Mouse (Mus musculus) heart, postnatal 10 days (tissue): ENCODE results near the gene St6galnac6. TPM values are rescaled to one million over a fixed set of nuclear protein-coding genes. Genes with fewer than 3 reads are reported as not detected.

Experiments used
- DNase-seq, 2 experiments: peaks; one replicate each; pipeline ENCODE4 v3.0.0; 2021
- intact Hi-C: fragments of 180-260 bp; cut with DNase I; formaldehyde crosslinking; loops from one replicate; pipeline ENCODE4 v1.15.1; 2025
- total RNA-seq, 2 experiments: library from RNA; stranded (reverse); gene quantifications; 2 replicates each; pipeline ENCODE4 v1.2.3; 2021

The St6galnac6 gene
- total RNA-seq, 2 experiments from 2014 or later, result 87.9 to 103 TPM

DNA sequence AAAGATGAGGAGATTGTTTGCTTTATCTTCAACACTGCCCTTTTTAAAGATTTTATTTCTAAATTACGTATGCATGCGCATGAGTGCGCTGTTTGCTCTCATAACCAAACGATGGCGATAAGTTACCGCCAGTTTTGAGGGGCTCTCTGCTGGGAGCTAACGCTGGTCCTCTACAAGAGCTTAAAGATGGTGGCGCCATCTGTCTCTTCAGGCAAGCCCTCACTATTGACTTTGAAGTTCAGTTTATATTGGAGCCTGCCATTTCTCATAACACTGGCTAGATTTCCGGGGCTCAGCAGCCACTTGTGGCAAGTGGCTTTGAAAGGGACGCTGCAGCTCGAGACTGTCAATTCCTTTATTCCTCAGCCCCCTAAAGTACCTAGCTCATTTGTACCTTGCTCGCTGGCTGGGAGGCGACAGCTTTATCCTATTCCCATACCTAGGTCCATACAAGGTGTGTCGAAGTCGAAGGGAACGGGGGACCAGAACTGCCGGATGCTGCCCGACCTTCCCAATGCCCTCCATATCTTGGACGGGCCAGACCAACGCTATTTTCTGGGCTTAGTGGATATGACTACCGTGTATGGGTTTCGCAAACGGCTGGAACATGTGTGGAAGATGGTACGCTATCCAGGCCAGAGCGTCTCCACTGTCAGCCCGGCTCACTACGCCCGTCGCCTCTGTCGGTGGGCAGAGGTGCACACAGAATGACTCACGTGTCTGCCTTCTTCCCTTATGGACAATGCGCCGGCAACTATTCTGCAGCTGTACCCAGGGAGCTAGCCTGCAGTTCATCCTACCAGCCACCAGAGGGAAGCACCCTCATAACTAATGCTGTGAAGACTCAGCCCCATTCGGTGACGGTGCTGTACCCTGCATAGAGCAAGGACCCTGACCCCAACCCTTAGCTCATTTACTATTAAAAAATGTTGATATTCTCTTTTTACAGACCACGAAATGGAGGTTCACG lies 16.4 kb upstream of the St6galnac6 start:
- intact Hi-C loops, result loop anchor here (1.0 to 5.0 kb wide), 3 partner anchors 20 to 106 kb away; no protein-coding TSS in a partner anchor
- peak; percentile 90 to 91 for DNase-seq

DNA sequence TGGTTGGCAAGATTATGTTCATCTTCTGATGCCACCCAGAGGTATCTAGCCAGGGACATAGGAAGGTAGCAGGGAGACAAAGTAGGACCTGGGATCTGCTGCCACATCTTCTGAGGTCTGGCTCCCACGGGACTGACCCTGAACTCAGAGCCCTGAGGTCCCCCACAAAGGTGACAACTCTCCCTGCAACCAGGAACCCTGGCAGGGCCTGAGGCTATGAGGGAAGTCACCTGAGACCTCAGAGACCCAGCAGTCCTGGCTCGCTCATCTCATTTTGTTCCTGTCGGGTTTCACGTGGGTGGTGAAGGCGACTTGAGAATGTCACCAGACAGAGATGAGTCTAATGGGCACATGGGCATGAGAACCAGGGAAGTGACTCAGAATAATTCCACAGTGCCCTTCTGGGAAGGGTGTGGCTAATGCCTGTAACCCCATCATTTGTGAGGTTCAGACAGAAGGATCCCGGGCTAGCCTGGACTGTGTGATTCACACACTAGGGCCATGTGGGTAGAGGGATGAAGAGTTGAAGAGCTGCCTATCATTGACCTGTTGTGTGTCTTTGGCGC lies 14.3 kb upstream of the St6galnac6 start:
- intact Hi-C loops, result no loop called here
- no peak for DNase-seq

DNA sequence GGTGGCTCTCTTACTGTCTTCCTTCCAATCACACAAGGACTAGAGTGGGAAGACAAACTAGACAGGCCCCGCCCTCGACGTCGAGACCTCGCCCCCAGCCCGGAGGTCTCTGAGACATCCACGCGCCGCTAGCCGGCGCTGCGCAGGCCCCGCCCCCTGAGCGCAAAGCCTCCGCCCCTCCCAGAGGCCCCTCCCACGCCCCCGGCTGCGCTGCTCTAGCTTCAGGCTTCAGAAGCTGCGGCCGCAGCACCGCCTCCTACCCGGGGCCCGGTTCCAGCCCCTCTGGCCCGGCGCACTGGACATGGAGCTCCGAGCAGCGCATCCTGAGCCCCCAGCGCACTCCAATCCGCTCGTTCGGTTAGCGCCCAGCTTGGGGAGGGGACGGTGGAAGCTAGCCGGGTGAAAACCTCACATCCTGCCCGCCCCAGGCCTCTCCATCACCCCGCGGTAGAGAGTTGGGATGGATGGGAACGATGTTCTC lies 12.6 kb upstream of the St6galnac6 start, which contains the start of gene St6galnac4:
Gene St6galnac4 (plus strand): TSS at position 225 of the 481 bp plus-strand sequence.
- DNase-seq, result peak; percentile 92 to 95

DNA sequence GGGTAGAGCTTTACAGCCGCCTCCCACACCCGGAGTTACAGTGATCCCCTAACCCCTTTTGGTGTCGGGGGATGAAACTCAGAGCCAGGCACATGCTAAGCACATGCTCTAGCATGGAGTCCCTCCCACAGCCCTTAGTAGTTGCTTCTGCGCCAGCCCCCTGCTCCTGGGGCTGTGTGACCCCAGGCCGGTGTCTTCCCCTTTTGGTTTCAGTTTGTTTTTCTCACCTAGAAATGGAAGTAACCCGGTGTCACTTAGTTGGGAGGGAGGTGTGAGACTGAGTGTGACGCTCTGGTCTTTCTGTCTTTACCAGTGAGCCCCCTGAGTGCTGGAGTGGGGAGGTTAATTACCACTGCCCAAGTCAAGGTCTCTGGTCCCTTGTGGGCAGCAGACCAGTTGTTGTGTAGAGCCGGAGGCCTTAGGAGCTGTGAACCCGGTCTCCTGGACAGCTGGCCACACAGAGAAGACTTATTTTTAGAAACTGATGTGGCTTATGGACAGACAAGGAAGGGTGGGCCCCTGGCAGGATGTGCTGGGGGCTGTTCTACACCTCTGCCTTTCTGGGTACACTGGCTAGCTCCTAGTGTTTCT lies 11.7 kb upstream of the St6galnac6 start:
- peak; percentile 67 to 74 for DNase-seq
- intact Hi-C loops, result loop anchor here (1.0 kb wide), 1 partner anchor 14 kb away; no protein-coding TSS in a partner anchor

More for the DNA sequence above, 12.6 kb upstream of the St6galnac6 start, which contains the start of gene St6galnac4:
- intact Hi-C loops, result loop anchor here (1.0 kb wide), 1 partner anchor 15 kb away; no protein-coding TSS in a partner anchor

DNA sequence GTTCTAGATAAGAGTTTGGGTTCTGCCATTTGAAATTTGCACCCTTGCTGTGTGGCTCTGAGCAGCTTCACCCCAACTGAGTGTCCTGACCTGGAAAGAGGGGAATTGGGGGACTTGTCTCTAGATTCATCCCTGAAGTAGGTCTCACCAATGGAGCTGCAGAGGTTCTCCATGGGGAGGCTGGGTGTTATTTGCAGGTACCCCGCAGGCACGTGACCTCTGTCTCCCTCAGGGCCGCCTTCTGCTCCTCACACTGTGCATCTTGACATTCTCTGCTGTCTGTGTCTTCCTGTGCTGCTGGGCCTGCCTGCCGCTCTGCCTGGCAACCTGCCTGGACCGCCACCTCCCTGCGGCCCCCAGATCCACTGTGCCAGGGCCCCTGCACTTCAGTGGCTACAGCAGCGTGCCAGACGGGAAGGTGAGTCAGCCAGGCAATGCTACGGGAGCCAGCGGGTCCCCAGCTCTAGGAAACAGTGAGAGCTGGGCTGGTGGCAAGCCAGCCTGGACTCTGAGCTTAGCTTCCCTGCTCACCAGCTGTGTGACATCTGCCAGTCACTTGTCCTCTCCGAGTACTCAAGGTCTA lies 10.2 kb upstream of the St6galnac6 start:
- peak; percentile 53 to 67 for DNase-seq
- intact Hi-C loops, result no loop called here

DNA sequence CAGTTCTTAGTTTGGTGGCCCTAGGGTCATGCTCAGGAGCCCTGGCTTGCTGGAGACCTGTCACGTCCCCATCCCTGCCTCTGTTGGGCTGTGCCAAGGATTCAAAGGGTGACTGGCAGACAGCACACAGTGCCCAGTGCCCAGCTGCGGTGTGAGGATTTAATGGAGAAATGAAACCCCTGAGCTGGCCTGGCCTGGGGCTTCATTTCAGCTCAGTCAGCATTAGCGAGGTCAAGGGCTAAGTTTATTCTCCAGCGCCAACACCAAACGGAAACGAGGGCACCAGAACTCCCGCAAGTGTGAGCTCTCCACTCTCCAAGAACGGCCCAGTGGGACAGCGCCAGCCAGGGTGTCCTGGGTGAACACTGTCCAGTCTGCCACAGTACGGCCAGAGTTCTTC lies 9.3 kb upstream of the St6galnac6 start:
- intact Hi-C loops, result no loop called here
- DNase-seq, result no peak

DNA sequence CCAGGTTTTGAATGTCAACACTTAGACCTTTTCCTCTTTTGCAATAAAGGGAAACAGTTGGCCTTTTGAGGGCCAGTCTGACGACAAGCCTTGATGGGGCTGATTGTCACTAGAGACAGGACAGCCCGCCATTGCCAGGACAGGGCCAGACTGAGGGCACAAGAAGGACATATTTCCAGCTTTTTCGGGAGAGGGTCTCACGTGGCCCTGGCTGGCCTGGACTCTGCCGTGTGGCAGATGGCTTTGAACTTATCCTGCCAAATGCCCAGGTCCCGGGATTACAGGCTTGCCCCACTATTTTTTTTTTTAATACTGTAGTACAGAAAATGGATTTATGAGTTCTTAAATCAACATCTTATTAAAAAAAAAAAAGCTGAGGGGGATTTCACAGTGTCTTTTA lies 8.3 kb upstream of the St6galnac6 start:
- no peak for DNase-seq
- intact Hi-C loops, result no loop called here

DNA sequence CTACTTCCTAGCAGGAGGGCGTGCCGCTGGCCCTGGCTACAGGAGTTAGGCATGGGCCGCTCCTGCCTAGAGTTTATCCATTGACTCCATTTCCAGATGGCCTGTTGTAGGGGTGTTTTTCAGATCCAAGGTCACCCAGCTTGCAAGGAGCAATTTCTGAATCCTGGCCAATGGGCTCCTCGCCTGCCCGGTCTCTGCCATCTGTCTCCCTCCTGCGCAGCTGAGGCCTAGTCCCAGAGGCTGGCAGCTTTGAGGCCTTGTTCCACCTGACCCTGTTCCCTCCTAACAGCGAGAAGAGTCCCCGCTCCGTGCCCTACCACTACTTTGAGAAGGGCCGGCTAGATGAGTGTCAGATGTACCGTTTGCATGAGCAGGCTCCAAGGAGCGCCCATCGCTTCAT lies 2.8 kb upstream of the St6galnac6 start:
- peak in 1 of 2 experiments; percentile 44 for DNase-seq
- intact Hi-C loops, result no loop called here

DNA sequence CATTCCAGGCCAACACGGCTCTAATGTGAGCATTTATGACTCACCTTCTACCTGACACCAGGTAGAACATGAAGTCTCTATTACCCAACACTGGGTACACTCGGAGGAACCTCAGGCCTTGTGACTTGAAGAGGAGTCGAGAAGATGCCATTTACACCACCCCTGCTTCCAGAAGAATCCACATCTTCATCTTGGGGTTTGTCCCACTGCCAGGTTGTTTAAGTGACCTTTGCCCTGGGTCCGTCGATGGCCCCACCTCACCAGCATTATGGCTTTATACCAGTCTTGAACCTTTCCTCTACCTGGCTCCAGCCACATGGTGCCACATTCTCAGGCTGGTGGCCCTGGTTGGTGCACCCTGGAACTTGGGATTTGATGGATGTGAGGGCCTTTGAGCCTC lies 2.3 kb upstream of the St6galnac6 start:
- intact Hi-C loops, result no loop called here

DNA sequence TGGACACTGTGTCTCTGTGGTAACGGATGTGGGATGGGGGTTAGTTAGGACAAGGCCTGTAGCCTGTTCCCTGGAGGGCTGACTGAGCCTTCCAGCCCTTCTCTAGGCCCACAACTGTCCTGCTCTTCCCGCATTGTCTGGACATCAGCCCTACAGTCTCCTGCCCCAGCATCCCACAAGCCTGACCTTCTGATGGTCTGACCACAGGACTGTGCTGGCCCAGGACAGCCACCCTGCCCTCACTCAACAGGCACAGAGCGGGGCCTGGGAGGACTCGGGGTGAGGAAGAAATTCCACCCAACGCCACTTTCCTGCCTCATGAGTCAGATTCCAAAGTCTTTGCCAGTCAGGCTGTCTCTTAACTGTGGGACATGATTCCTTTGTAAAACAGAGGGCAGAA lies 1.8 kb upstream of the St6galnac6 start:
- intact Hi-C loops, result no loop called here
- no peak for DNase-seq

More for the DNA sequence above, 2.3 kb upstream of the St6galnac6 start:
- no peak for DNase-seq

DNA sequence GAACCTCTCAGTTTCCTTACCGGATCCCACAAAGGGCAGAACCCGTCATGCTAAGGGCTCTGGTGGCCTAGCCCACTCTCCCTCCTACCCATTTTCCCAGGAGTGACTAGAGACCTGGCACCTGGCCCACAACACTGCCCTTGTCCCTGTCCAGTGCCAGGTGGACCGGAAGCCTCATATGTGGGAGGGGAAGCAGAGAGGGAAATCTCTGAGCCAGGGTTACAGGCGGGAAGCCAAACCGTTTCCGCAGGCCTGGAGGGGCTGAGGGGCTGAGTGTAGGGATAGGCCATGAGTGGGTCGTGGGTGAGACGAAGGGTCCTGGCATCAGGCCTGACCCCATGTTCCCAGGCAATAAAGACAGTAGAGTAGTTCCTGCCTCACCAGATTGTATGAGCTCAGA lies 1.0 kb upstream of the St6galnac6 start:
- peak in 1 of 2 experiments; percentile 58 for DNase-seq
- intact Hi-C loops, result no loop called here

DNA sequence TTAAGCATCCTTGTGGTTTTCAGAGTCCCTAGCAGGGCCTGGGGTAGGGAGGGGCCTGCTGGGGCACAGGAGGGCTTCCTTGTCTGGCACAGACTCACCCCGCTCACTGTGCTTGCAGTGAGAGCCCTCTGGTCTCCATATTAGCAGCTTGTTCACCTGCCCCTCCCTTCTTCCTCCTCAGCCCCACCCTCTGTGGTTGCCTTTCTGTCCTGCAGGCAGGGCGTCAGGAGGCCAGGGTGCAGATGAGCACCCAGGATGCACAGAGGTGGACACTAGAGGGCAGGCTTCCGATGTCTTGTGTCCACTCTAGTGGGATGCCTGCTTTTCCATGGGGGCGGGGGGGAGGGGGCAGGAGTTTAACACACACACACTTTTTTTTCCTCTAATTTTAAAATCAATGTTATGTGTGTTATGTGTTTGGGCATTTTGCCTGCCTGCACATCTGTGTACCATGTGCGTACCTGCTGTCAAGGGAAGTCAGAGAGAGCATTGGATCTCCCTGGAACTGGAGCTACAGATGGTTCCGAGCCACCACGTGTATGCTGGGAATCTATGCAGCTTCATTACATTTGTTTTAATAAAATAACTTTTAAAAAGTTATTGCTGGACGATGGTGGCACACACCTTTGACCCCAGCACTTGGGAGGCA lies 2.0 kb downstream of the St6galnac6 start:
- intact Hi-C loops, result loop anchor here (1.0 kb wide), 1 partner anchor 14 kb away; the partner anchor contains the start of gene St6galnac4
- DNase-seq, result peak in 1 of 2 experiments; percentile 59

DNA sequence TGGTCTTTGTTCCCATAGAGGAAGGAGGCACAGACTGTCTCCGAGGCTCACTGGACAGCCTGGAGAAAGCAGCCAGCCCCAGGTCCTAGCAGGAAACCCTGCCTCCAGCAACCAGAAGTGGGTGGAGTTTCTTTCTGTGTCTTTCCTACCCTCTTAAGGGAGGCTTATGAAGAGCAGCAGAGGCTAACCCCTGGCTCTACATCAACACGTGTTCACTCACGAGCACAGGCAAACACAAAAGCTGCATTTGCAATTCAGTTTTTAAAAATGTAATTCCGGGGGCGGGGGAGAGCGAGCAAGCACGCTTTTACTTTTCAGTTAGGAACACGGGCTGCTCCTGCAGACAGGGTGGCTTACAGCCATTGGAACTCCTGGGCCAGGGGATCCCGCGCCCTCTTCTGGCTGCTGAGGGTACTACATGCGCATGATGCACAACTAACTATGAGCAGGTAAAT lies 3.1 kb downstream of the St6galnac6 start:
- intact Hi-C loops, result loop anchor here (1.0 kb wide), 2 partner anchors 15 to 19 kb away; partner anchors contain the start of gene St6galnac4
- DNase-seq, result peak; percentile 92 to 94

DNA sequence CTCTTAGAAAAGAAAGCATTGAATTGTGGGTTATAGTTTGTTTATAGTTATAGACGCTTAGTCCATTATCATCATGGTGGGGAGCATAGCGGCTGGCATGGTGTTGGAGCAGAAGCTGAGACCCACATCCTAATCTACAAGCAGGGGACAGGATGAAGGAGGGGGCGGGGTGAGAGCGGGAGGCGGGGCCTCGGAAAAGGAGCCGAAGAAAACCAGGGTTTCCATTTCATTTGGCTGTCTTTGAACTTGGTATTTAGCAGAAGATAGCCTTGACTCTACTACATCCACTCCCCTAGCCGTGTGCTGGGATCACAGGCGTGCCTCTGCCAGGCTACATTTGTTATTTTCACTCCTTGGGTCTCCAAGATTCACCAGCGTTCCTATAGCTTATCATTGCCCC lies 5.1 kb downstream of the St6galnac6 start:
- intact Hi-C loops, result loop anchor here (5.0 kb wide), 1 partner anchor 32 kb away; the partner anchor contains the start of genes Dpm2 and Pip5kl1
- DNase-seq, result no peak

DNA sequence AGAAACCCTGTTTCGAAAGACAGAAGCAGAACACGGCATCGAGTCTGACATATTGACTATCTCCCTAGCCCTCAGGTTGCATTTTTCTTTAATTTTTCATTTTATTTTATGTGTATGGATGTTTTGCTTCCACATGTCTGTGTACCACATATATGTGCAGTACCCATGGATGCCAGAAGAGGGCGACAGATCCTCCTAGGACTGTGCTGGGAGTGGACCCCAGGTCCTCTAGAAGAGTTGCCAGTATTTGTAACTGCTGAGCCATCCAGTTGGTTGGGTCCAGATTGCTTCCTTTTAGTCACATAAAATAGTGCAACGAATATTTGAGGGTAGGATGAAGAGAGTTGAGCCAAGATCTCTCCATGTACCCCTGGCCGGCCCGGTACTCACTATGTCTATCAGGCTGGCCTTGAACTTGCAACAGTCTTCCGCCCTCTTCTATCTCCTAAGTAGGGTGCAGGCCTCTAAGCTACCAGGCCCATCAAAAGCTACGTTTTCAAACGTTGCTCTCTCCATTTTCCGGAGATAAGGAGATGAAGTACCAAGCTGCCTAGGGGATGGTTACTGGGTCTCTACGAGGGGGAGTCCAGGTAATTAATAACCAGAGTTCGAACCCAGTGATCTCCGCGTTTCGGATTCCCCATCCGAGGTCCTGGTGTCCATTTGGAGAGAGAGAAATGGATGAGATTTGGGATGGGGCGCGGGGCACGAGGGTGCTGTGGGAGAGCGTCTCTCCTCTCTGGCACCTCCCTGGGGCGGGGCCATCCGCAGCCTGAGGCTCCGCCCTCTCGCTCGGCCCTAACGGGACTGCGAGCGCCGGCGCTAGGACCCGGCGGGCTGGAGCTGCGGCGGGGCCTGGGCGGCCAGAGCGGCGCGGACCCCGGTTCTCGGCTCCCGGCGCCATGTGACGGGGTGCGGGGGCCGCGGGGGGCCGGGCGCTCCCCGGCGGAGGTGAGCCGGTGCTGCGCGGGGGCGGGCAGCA lies 6.9 kb downstream of the St6galnac6 start:
- peak; percentile 89 to 90 for DNase-seq
- intact Hi-C loops, result loop anchor here (5.0 kb wide), 1 partner anchor 34 kb away; the partner anchor contains the start of genes Dpm2 and Pip5kl1

DNA sequence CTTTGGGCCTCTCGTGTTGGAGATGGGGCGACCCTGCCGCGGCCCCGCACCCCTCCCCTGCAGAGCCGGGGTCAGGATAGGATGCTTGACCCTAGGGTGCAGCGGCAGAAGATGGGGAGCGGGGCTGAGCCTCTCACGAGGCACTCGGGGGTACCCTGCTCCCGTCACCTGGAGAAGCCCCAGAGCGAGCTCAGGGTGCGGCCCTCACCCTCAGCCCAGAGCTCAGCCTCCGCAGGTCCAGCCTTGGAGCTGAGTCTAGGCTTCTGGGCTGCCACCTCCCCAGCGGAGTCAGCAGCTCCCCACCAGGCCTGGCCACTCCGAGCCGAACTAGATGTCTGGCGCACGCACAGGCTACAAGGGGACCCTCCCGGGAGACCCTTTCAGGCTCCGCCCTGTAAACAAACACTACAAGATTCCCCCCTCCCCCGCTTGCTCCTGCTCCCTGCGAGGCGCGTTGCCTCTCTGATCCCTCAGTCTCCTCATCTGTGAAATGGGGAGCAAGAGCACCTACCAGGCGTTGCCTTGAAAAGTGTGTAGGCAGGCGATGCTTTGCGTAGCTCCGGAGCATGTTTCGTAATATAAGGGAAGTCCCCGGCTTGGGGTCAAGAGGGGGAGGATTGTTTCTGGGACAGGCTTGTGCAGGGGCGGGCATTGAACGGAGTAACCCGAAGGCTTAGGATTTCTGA lies 7.9 kb downstream of the St6galnac6 start:
- intact Hi-C loops, result loop anchor here (5.0 kb wide), 1 partner anchor 35 kb away; the partner anchor contains the start of genes Dpm2 and Pip5kl1
- DNase-seq, result peak; percentile 60 to 71

DNA sequence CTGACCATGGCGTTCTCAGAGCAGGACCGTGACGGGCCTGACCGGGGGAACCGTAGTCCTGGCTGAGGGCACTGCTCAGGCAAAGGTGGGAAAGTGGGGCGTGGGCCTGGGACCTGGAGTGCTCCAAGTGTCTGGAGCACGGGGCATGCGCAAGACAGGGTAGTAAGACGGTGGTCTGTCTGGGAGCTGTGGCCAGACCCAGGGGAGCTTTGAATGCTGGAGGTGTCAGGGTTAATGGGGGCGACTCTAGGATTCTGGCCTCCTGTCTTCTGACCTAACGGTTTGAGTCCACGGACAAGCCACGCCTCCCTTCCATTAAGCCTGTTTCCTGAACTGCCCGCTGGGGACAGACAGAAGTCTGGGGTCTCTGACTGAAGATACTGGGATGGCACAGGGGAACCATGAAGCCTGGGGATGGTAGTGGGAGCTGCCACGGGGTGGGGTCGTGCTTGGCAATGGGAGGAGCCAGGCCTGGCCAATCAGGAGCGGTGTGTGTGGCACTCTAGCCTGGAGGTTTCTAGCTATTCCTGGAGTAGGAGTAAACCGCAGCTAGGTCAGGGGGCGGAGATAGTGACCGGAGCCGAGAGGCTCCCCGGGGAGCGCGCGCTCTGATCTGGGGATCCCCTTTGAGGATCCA lies 8.8 kb downstream of the St6galnac6 start:
- DNase-seq, result peak; percentile 89 to 90
- intact Hi-C loops, result loop anchor here (5.0 kb wide), 1 partner anchor 36 kb away; the partner anchor contains the start of genes Dpm2 and Pip5kl1
